Mouse (Mus musculus) limb, embryonic 13.5 days (tissue): Measurements from ENCODE around the gene Cops6. TPM values are rescaled to one million over a fixed set of nuclear protein-coding genes. Genes with fewer than 3 reads are reported as not detected.

Source experiments
- ATAC-seq: fragments of 200-750 bp; cut with Nextera tagmentation; 2 replicates; pipeline ENCODE4 v1.8.0; 2017; ENCODE audit warnings: low read depth, moderate number of reproducible peaks, moderate TSS enrichment; ENCODE audit not compliant: low FRiP score
- H3K27ac ChIP-seq: fragments of 300-500 bp; sonication (generic); 2 replicates; pipeline ENCODE4 v1.5.1; 2015; ENCODE audit warnings: inconsistent platforms, mild to moderate bottlenecking, moderate library complexity
- H3K27me3 ChIP-seq: fragments of 300-500 bp; sonication (generic); 2 replicates; pipeline ENCODE4 v1.6.1; 2015; ENCODE audit warnings: mild to moderate bottlenecking, inconsistent platforms
- H3K36me3 ChIP-seq: fragments of 300-500 bp; sonication (generic); 2 replicates; pipeline ENCODE4 v1.6.1; 2015; ENCODE audit warnings: inconsistent platforms, mild to moderate bottlenecking, moderate library complexity
- H3K4me1 ChIP-seq: fragments of 300-500 bp; sonication (generic); 2 replicates; pipeline ENCODE4 v1.6.1; 2015; ENCODE audit warnings: inconsistent platforms
- H3K4me2 ChIP-seq: fragments of 300-500 bp; sonication (generic); replicated peaks from 2 replicates; pipeline ENCODE4 v1.6.1; 2015; ENCODE audit warnings: inconsistent platforms, mild to moderate bottlenecking, moderate library complexity
- H3K4me3 ChIP-seq: fragments of 300-500 bp; sonication (generic); 2 replicates; pipeline ENCODE4 v1.5.1; 2015; ENCODE audit warnings: moderate library complexity, mild to moderate bottlenecking, inconsistent platforms
- H3K9ac ChIP-seq: fragments of 300-500 bp; sonication (generic); 2 replicates; pipeline ENCODE4 v1.6.1; 2015; ENCODE audit warnings: mild to moderate bottlenecking, inconsistent platforms
- H3K9me3 ChIP-seq: fragments of 300-500 bp; sonication (generic); 2 replicates; pipeline ENCODE4 v1.6.1; 2016; ENCODE audit warnings: inconsistent platforms
- WGBS: fragments of 180-500 bp; shearing (Covaris S2); methylation state at CpG from one replicate; pipeline ENCODE4 v1.1.7; 2015; 5-methylcytosine and 5-hydroxymethylcytosine counted together
- polyA plus RNA-seq: library from polyadenylated mRNA; unstranded; fragments of >200 nt; fragmentation: Nextera tagmentation; extraction: Ambion mirVana; gene quantifications from 2 replicates; pipeline ENCODE4 v1.2.1, GENCODE M21; 2015

Cops6 gene
- 362 and 367 TPM in 2 replicates for polyA plus RNA-seq

GRCm38 (mm10) chr5:138160842-138161665 is at the start of gene Cops6:
TSS of gene Cops6 (plus strand) at chr5:138161071.
- ATAC-seq = peak; percentile 94
- Histone ChIP-seq H3K36me3 (peaks cover 41% of the 10 kb centered on the region), H3K27ac (peak within 1 kb of the TSS; percentile 77; the same call in 1 of the 2 replicates), H3K9ac (peak within 1 kb of the TSS; percentile 91), H3K4me1 (peaks cover 19% of the 10 kb centered on the region), H3K4me2 (peak within 1 kb of the TSS; percentile 88), H3K27me3 (no peaks in the 10 kb centered on the region), H3K9me3 (no peaks in the 10 kb centered on the region), H3K4me3 (peak within 1 kb of the TSS; percentile 84)
- under 1% methylated on average over 42 of the region's 42 CpGs for WGBS

GRCm38 (mm10) chr5:138116255-138117198 is 44.3 kb upstream of the Cops6 start, which contains the start of gene Zscan21:
TSS of gene Zscan21 (plus strand) at chr5:138116903.
- Histone ChIP-seq H3K4me2 (peak within 1 kb of the TSS; percentile 74), H3K27me3 (no peaks in the 10 kb centered on the region), H3K27ac (peak within 1 kb of the TSS; percentile 95), H3K9ac (peak within 1 kb of the TSS; percentile 82), H3K4me1 (peaks cover 13% of the 10 kb centered on the region), H3K4me3 (peak within 1 kb of the TSS; percentile 69), H3K36me3 (peaks cover 23% of the 10 kb centered on the region), H3K9me3 (no peaks in the 10 kb centered on the region)
- WGBS = 6% methylated on average over 38 of the region's 38 CpGs
- ATAC-seq = peak; percentile 97

DNA sequence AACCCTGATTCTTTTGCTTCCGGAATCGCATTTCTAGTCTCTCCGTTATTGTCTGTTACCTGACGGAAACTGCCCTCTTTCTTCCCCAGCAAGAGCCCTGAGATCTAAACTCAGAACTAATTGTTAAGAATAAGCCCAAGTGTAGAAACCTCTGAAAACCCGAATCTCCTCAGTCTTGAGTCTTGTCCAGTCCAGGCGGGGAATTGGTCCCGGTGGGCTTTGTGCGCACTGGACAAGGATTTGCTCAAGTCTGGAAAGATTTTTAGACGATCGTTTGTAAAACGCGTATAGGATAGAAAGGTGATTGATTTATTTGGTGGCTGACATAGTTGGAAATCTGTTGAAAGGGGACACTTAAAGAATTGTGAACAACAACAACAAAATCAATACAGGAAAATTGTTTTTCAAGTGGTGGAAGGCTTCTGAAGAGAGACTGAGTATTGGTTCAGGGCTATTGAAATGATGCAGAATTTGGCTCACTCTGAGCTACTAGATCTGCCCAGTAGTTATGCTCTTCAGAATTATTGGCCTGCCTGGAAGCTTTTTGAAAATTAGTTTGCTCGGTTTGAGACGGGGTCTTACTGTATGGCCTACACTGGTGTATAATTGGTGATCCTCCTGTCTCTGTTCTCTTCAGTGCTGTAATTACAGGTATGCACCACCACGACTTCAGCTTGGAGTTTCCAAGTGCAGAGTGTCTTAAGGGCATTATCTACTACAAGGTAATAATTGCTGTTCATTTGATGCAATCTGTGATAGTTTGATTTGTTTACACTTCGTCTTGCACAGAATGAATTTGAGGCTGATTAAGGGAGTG is 43.5 kb upstream of the Cops6 start:
- peak; percentile 30; the same call in 1 of the 2 replicates for ATAC-seq

GRCm38 (mm10) chr5:138118041-138118440 is 42.8 kb upstream of the Cops6 start:
- H3K36me3 ChIP-seq = peaks cover 34% of the 10 kb centered on the region
- H3K27ac ChIP-seq = no peak overlapping the region
- ATAC-seq = no peak
- H3K27me3 ChIP-seq = no peaks in the 10 kb centered on the region
- 78% methylated on average over 3 of the region's 3 CpGs for WGBS
- H3K4me2 ChIP-seq = peak overlapping the region; percentile 74
- H3K9me3 ChIP-seq = no peaks in the 10 kb centered on the region
- peaks cover 13% of the 10 kb centered on the region for H3K4me1 ChIP-seq
- peak overlapping the region; percentile 82 for H3K9ac ChIP-seq
- H3K4me3 ChIP-seq = peak overlapping the region; percentile 69

More for the DNA sequence above, 43.5 kb upstream of the Cops6 start:
- Histone ChIP-seq H3K4me3 (peak overlapping the region; percentile 69), H3K4me1 (peaks cover 13% of the 10 kb centered on the region), H3K9ac (peak overlapping the region; percentile 82), H3K27ac (peak overlapping the region; percentile 95), H3K4me2 (peak overlapping the region; percentile 74), H3K27me3 (no peaks in the 10 kb centered on the region), H3K36me3 (peaks cover 28% of the 10 kb centered on the region), H3K9me3 (no peaks in the 10 kb centered on the region)
- WGBS = 5% methylated on average over 16 of the region's 16 CpGs

- no peak overlapping the region for H3K4me3 ChIP-seq
- H3K9ac ChIP-seq = no peak overlapping the region
- no peaks in the 10 kb centered on the region for H3K9me3 ChIP-seq
- no peaks in the 10 kb centered on the region for H3K4me1 ChIP-seq
- H3K4me2 ChIP-seq = no peak overlapping the region
- WGBS = 80% methylated on average over 5 of the region's 5 CpGs
- no peak overlapping the region for H3K27ac ChIP-seq
- peaks cover 81% of the 10 kb centered on the region for H3K36me3 ChIP-seq
- ATAC-seq = no peak
- H3K27me3 ChIP-seq = no peaks in the 10 kb centered on the region
Measured at GRCm38 (mm10) chr5:138132425-138133064, 28.3 kb upstream of the Cops6 start.

DNA sequence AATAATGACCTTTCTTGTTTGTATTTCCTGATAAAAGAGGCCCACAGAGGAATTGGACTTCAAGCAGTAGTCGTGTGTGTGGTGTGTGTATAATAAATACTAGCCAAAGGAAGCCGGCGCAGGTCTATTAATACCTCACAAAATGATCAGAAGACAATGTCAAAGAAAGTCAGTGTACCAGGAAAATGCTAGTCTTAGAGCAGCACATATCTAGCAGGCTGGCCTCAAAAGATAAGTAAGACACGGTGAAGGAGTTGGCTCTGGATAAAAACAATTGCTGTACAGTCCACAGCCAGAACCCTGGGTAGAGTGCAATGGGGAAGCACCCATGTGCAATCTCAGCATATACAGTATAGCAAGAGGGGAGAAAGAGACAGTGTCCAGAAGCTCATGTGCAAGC is 23.6 kb upstream of the Cops6 start:
- H3K4me1 ChIP-seq = no peaks in the 10 kb centered on the region
- no peak overlapping the region for H3K4me2 ChIP-seq
- WGBS = 89% methylated on average over 4 of the region's 4 CpGs
- H3K4me3 ChIP-seq = no peak overlapping the region
- H3K36me3 ChIP-seq = peaks cover 42% of the 10 kb centered on the region
- no peak for ATAC-seq
- H3K27me3 ChIP-seq = no peaks in the 10 kb centered on the region
- no peaks in the 10 kb centered on the region for H3K9me3 ChIP-seq
- H3K27ac ChIP-seq = no peak overlapping the region
- H3K9ac ChIP-seq = no peak overlapping the region

- ATAC-seq = no peak
- no peak overlapping the region for H3K4me3 ChIP-seq
- no peak overlapping the region for H3K27ac ChIP-seq
- no peaks in the 10 kb centered on the region for H3K9me3 ChIP-seq
- WGBS = 61% methylated on average over 8 of the region's 8 CpGs
- H3K9ac ChIP-seq = no peak overlapping the region
- no peaks in the 10 kb centered on the region for H3K27me3 ChIP-seq
- H3K36me3 ChIP-seq = peaks cover 40% of the 10 kb centered on the region
- H3K4me1 ChIP-seq = no peaks in the 10 kb centered on the region
- H3K4me2 ChIP-seq = no peak overlapping the region
Measured at GRCm38 (mm10) chr5:138137935-138138549, 22.8 kb upstream of the Cops6 start.

- peaks cover 40% of the 10 kb centered on the region for H3K36me3 ChIP-seq
- no peaks in the 10 kb centered on the region for H3K4me1 ChIP-seq
- H3K9me3 ChIP-seq = no peaks in the 10 kb centered on the region
- no peak overlapping the region for H3K4me2 ChIP-seq
- H3K27me3 ChIP-seq = no peaks in the 10 kb centered on the region
- WGBS = 80% methylated on average over 4 of the region's 4 CpGs
- no peak for ATAC-seq
- no peak overlapping the region for H3K9ac ChIP-seq
- no peak overlapping the region for H3K4me3 ChIP-seq
- H3K27ac ChIP-seq = no peak overlapping the region
Measured at GRCm38 (mm10) chr5:138138585-138138984, 22.3 kb upstream of the Cops6 start.

GRCm38 (mm10) chr5:138154390-138154789 is 6.5 kb upstream of the Cops6 start:
- H3K9ac ChIP-seq = peak overlapping the region; percentile 92

GRCm38 (mm10) chr5:138155443-138155976 is 5.4 kb upstream of the Cops6 start, which contains the start of gene Zfp113:
TSS of gene Zfp113 (minus strand) at chr5:138155744.
- peak; percentile 96 for ATAC-seq
- Histone ChIP-seq H3K36me3 (peaks cover 28% of the 10 kb centered on the region), H3K9ac (peak within 1 kb of the TSS; percentile 92), H3K4me1 (peaks cover 12% of the 10 kb centered on the region), H3K4me3 (peak within 1 kb of the TSS; percentile 79), H3K4me2 (peak within 1 kb of the TSS; percentile 81), H3K27ac (peak within 1 kb of the TSS; percentile 90), H3K9me3 (no peaks in the 10 kb centered on the region), H3K27me3 (no peaks in the 10 kb centered on the region)
- under 1% methylated on average over 31 of the region's 31 CpGs for WGBS

More at GRCm38 (mm10) chr5:138154390-138154789, 6.5 kb upstream of the Cops6 start:
- Histone ChIP-seq H3K4me2 (peak overlapping the region; percentile 81), H3K36me3 (peaks cover 33% of the 10 kb centered on the region), H3K4me3 (peak overlapping the region; percentile 79), H3K27ac (no peak overlapping the region), H3K27me3 (no peaks in the 10 kb centered on the region), H3K9me3 (no peaks in the 10 kb centered on the region), H3K4me1 (peaks cover 10% of the 10 kb centered on the region)
- 89% methylated on average over 3 of the region's 3 CpGs for WGBS
- no peak for ATAC-seq
